Mouse (Mus musculus) liver, postnatal 0 days (tissue): ENCODE results near the gene 1700022I11Rik.

Source experiments
- CTCF ChIP-seq: sonication (generic); IDR thresholded peaks from 2 replicates; pipeline ENCODE4 v1.5.1; 2016; ENCODE audit warnings: antibody characterized with exemption, low read depth
- EP300 ChIP-seq: IDR thresholded peaks from 2 replicates; pipeline ENCODE4 v1.6.1; 2016; ENCODE audit warnings: antibody characterized with exemption, low read depth, mild to moderate bottlenecking

DNA sequence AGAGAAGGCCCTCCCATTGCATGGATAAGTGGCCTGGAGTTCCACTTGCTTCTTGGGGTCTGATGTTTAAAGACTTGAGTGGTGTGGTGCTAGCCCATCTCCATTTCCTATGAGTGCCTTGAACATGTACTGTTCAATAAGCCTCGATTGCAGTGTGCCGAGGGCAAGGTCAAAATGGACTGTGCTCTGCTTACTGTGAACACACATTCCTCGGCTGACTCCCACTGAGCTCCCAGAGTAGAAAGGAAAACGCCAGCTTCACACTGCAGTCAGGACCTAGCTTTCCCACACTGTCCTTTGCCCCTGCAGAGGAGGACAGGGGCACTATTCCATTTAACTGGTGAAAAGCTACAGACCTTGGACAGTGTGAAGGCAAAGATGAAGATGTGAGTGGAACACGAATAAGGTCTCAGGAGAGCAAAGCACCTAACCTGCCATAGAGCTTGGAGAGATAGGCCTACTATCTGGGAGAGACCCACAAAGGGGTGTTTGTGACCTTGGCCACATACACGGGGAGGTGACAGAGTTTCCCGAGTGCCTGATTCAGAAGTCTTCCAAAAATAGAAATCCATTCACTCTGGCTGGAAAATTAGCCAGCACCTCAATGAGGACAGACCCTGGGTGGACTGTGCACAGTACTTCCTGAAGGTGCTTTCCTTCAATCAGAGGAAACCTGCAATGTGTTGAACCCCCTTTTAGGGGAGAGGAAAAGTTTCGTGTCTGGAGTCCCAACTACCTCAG, 37.0 kb upstream of the 1700022I11Rik start:
- TF ChIP-seq CTCF (no peak), EP300 (no peak)
